Mouse (Mus musculus) CH12F3 (cell line): ENCODE measurements around the gene Clec2i.

Experiments used
- in situ Hi-C: fragments of 300-500 bp; cut with MboI; formaldehyde crosslinking; loops from 2 replicates; pipeline ENCODE4 v1.14.3; 2020; ENCODE audit warnings: low sequenced_read_pairs

Clec2i gene

DNA sequence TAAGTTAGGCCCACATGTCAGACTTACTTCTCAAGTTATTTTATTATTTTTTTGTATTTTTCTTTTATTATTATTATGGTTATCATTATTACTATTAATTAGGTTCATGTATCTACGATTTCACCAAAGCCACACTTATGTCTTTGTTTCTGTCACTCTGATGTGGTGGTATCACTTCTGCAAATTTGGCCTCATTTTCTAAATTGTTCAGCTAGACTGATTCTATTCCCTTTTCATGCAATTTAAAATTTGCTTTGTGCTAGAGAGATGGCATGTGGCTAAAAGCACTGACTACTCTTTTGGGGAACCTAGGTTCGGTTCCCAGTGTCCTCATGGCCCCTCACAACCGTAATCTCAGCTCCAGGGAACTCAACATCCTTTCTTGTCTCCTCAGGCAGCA lies 58.2 kb downstream of the Clec2i start:
- in situ Hi-C loops, result no loop called here
